Mouse (Mus musculus) lung, postnatal 0 days (tissue): Measurements from ENCODE around the gene Hs6st1.

Source experiments
- CTCF ChIP-seq: IDR thresholded peaks from 2 replicates; pipeline ENCODE4 v1.5.1; 2016; ENCODE audit warnings: antibody characterized with exemption, mild to moderate bottlenecking
- EP300 ChIP-seq: IDR thresholded peaks from 2 replicates; pipeline ENCODE4 v1.6.1; 2016; ENCODE audit warnings: antibody characterized with exemption, mild to moderate bottlenecking, control low read depth

GRCm38 (mm10) chr1:36071611-36072010 is 3.4 kb downstream of the Hs6st1 start:
- TF ChIP-seq EP300, result no peak
- TF ChIP-seq CTCF, result no peak
